Mouse (Mus musculus): ENCODE data around the gene Frs2.

Gene Frs2

GRCm38 (mm10) chr10:117148361-117149003 lies at the start of gene Frs2:
Gene Frs2, minus strand, starts transcription at chr10:117148534.
- peak; percentile 99 for DNase-seq

- DNase-seq, result no peak
These were observed 48.4 kb upstream of the Frs2 start for GRCm38 (mm10) chr10:117196696-117197095.

- DNase-seq, result no peak
These were observed 47.4 kb upstream of the Frs2 start for GRCm38 (mm10) chr10:117195748-117196147.

GRCm38 (mm10) chr10:117195005-117195404 lies 46.7 kb upstream of the Frs2 start:
- DNase-seq, result no peak

GRCm38 (mm10) chr10:117193364-117193763 lies 45.0 kb upstream of the Frs2 start:
- no peak for DNase-seq

- DNase-seq, result no peak
These were observed 37.2 kb upstream of the Frs2 start for GRCm38 (mm10) chr10:117185399-117186089.

GRCm38 (mm10) chr10:117181098-117181497 lies 32.8 kb upstream of the Frs2 start:
- DNase-seq, result no peak

- DNase-seq, result no peak
These were observed 26.3 kb upstream of the Frs2 start for GRCm38 (mm10) chr10:117174645-117175044.

GRCm38 (mm10) chr10:117173566-117174438 lies 25.5 kb upstream of the Frs2 start:
- no peak for DNase-seq

GRCm38 (mm10) chr10:117173111-117173510 lies 24.8 kb upstream of the Frs2 start:
- no peak for DNase-seq

- no peak for DNase-seq
These were observed 23.7 kb upstream of the Frs2 start for GRCm38 (mm10) chr10:117172069-117172468.

- DNase-seq, result no peak
These were observed 18.6 kb upstream of the Frs2 start for GRCm38 (mm10) chr10:117166785-117167425.

- DNase-seq, result no peak
These were observed 14.3 kb upstream of the Frs2 start for GRCm38 (mm10) chr10:117162662-117163061.

- DNase-seq, result no peak
These were observed 11.8 kb upstream of the Frs2 start for GRCm38 (mm10) chr10:117160099-117160498.

- DNase-seq, result no peak
These were observed 3.9 kb upstream of the Frs2 start for GRCm38 (mm10) chr10:117152247-117152646.

GRCm38 (mm10) chr10:117151676-117152075 lies 3.3 kb upstream of the Frs2 start:
- DNase-seq, result no peak

GRCm38 (mm10) chr10:117151241-117151640 lies 2.9 kb upstream of the Frs2 start:
- DNase-seq, result no peak

GRCm38 (mm10) chr10:117150764-117151163 lies 2.4 kb upstream of the Frs2 start:
- DNase-seq, result no peak

GRCm38 (mm10) chr10:117149942-117150617 lies 1.7 kb upstream of the Frs2 start:
- DNase-seq, result peak; percentile 58

GRCm38 (mm10) chr10:117149241-117149640 lies 907 bp upstream of the Frs2 start:
- DNase-seq, result no peak

GRCm38 (mm10) chr10:117147463-117148360 lies 622 bp downstream of the Frs2 start:
- no peak for DNase-seq

Measured in thymus, postnatal 14 days (tissue).